Mouse (Mus musculus) hindbrain, embryonic 11.5 days (tissue): ENCODE data around the gene Cited4. TPM values are rescaled to one million over a fixed set of nuclear protein-coding genes. Genes with fewer than 3 reads are reported as not detected.
A peak's percentile ranks its signal among the peaks of the same experiment; 100 is the strongest.

Experiments
- ATAC-seq: fragments of 200-750 bp; cut with Nextera tagmentation; 2 replicates; pipeline ENCODE4 v1.8.0; 2017; ENCODE audit warnings: mild to moderate bottlenecking, moderate TSS enrichment, moderate library complexity; ENCODE audit not compliant: low FRiP score
- DNase-seq: peaks from one replicate; pipeline ENCODE4 v3.0.0-alpha.2; 2015; ENCODE audit warnings: low spot score
- H3K27ac ChIP-seq: fragments of 300-500 bp; sonication (generic); 2 replicates; pipeline ENCODE4 v1.5.1; 2014; ENCODE audit warnings: mild to moderate bottlenecking, low read depth, low read length
- H3K27me3 ChIP-seq: fragments of 300-500 bp; sonication (generic); 2 replicates; pipeline ENCODE4 v1.6.1; 2014; ENCODE audit warnings: mild to moderate bottlenecking, low read length, moderate library complexity, mixed read lengths; ENCODE audit not compliant: control insufficient read depth, insufficient read depth
- H3K36me3 ChIP-seq: fragments of 300-500 bp; sonication (generic); 2 replicates; pipeline ENCODE4 v1.6.1; 2014; ENCODE audit warnings: mild to moderate bottlenecking, low read length, moderate library complexity, mixed read lengths; ENCODE audit not compliant: control insufficient read depth, insufficient read depth
- H3K4me1 ChIP-seq: fragments of 300-500 bp; sonication (generic); replicated peaks from 2 replicates; pipeline ENCODE4 v1.6.1; 2014; ENCODE audit warnings: low read length, mixed read lengths; ENCODE audit not compliant: control insufficient read depth, insufficient read depth
- H3K4me2 ChIP-seq: fragments of 300-500 bp; sonication (generic); replicated peaks from 2 replicates; pipeline ENCODE4 v1.6.1; 2014; ENCODE audit warnings: mild to moderate bottlenecking, low read depth, low read length
- H3K4me3 ChIP-seq: fragments of 300-500 bp; sonication (generic); 2 replicates; pipeline ENCODE4 v1.5.1; 2014; ENCODE audit warnings: low read depth, low read length
- H3K9ac ChIP-seq: fragments of 300-500 bp; sonication (generic); 2 replicates; pipeline ENCODE4 v1.6.1; 2014; ENCODE audit warnings: low read depth, low read length
- H3K9me3 ChIP-seq: fragments of 300-500 bp; sonication (generic); 2 replicates; pipeline ENCODE4 v1.6.1; 2016; ENCODE audit warnings: low read length; ENCODE audit not compliant: control insufficient read depth
- WGBS: fragments of 180-500 bp; shearing (Covaris S2); extraction: QIAGEN DNeasy Blood & Tissue Kit; methylation state at CpG from one replicate; pipeline ENCODE4 v1.1.7; 2014; 5-methylcytosine and 5-hydroxymethylcytosine counted together
- polyA plus RNA-seq: library from polyadenylated mRNA; unstranded; fragments of >200 nt; fragmentation: Nextera tagmentation; extraction: Ambion mirVana; gene quantifications from 2 replicates; pipeline ENCODE4 v1.2.1, GENCODE M21; 2014

The Cited4 gene
- polyA plus RNA-seq, 1 experiment from 2014 or later, result 7.8 TPM

DNA sequence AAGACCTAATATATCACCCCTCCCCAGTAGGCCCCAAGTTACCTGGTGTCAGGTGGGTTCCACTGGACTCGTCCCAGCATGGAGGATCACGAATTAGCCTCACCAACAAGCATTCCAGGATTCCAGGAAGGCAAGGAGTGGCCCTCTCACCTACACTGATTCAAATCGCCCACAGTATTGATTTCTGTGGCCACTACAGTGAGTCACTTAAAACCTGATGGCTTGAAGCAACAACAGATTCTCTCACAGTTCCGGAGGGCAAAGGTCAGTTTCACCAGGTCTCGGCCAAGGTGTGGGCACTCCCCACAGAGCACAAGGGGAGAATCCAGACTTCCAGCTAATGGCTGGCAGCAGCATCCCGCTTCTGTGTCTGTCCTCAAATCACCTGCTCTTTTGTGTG is 22.9 kb downstream of the Cited4 start:
- ATAC-seq, result no peak
- Histone ChIP-seq H3K36me3 (no peaks in the 10 kb centered on the region), H3K27me3 (no peaks in the 10 kb centered on the region), H3K4me1 (no peaks in the 10 kb centered on the region), H3K9ac (no peak overlapping the region), H3K9me3 (no peaks in the 10 kb centered on the region), H3K4me2 (no peak overlapping the region), H3K27ac (no peak overlapping the region), H3K4me3 (no peak overlapping the region)
- WGBS, result 70% methylated on average over 6 of the region's 6 CpGs
- no peak for DNase-seq

- Histone ChIP-seq H3K9ac (no peak overlapping the region), H3K27ac (no peak overlapping the region), H3K4me2 (no peak overlapping the region), H3K27me3 (peaks cover 6% of the 10 kb centered on the region), H3K9me3 (no peaks in the 10 kb centered on the region), H3K4me3 (no peak overlapping the region), H3K4me1 (no peaks in the 10 kb centered on the region), H3K36me3 (no peaks in the 10 kb centered on the region)
- ATAC-seq, result no peak
- DNase-seq, result peak; percentile 77
- 35% methylated on average over 10 of the region's 10 CpGs for WGBS
Observed at GRCm38 (mm10) chr4:120692717-120693116, 26.3 kb downstream of the Cited4 start.

DNA sequence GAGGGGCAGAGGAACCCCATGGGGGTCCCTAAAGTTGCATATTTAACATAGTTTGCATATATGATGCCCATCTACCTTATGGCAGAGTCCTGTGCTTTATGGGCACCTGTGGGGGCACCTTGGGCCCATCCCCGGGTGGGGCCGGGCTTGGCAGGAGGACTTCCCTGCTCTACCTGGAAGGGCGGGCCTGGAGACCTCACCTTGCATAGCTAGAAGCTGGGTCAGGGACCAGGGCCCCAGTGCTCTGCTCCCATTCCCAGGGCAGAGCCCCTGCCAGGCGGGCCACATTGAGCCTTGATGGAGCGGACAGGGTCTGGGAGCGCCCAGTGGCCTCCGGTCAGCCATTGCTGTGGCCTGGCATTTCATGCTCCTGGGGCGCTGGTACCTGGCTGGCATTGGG is 31.0 kb downstream of the Cited4 start:
- peaks cover 9% of the 10 kb centered on the region for H3K27me3 ChIP-seq
- no peak overlapping the region for H3K4me3 ChIP-seq
- DNase-seq (no peak), ATAC-seq (peak; percentile 27; the same call in 1 of the 2 replicates)
- no peak overlapping the region for H3K9ac ChIP-seq
- no peaks in the 10 kb centered on the region for H3K4me1 ChIP-seq
- 91% methylated on average over 8 of the region's 8 CpGs for WGBS
- no peak overlapping the region for H3K27ac ChIP-seq
- no peaks in the 10 kb centered on the region for H3K36me3 ChIP-seq
- no peak overlapping the region for H3K4me2 ChIP-seq
- no peaks in the 10 kb centered on the region for H3K9me3 ChIP-seq

GRCm38 (mm10) chr4:120697799-120698484 is 31.6 kb downstream of the Cited4 start:
- 0 out of 2 replicates have a peak, but pooled peaks have one; percentile 35 for ATAC-seq

DNA sequence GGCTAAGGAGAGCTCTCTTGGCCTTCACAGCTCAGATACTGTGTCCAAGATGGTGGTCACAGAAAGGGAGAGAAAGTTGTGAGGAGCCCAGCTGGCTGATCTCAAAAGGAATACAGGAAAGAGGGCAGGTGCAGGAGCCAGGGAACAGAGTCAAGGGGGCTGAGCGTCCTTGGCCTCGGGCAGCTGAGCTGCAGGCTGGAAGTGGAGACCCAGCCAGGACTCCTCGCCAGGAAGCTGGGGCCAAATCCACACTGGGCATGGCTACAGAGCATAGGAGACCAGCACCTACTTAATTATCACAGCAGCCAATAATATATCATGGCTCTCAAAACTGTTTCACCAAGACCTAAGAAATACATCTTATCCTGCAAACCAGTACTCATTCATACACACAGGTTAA is 34.8 kb downstream of the Cited4 start:
- H3K9ac ChIP-seq, result no peak overlapping the region
- no peak for ATAC-seq
- peaks cover 9% of the 10 kb centered on the region for H3K27me3 ChIP-seq
- 87% methylated on average over 3 of the region's 3 CpGs for WGBS
- no peak overlapping the region for H3K27ac ChIP-seq
- no peaks in the 10 kb centered on the region for H3K36me3 ChIP-seq
- no peaks in the 10 kb centered on the region for H3K9me3 ChIP-seq
- no peak overlapping the region for H3K4me3 ChIP-seq
- H3K4me1 ChIP-seq, result no peaks in the 10 kb centered on the region
- DNase-seq, result no peak
- H3K4me2 ChIP-seq, result no peak overlapping the region

More at GRCm38 (mm10) chr4:120697799-120698484, 31.6 kb downstream of the Cited4 start:
- no peaks in the 10 kb centered on the region for H3K4me1 ChIP-seq
- 18% methylated on average over 35 of the region's 35 CpGs for WGBS
- H3K36me3 ChIP-seq, result no peaks in the 10 kb centered on the region
- H3K9me3 ChIP-seq, result no peaks in the 10 kb centered on the region
- no peak overlapping the region for H3K27ac ChIP-seq
- H3K27me3 ChIP-seq, result peaks cover 9% of the 10 kb centered on the region
- no peak overlapping the region for H3K4me3 ChIP-seq
- no peak overlapping the region; the same call in 1 of the 2 replicates for H3K4me2 ChIP-seq
- no peak overlapping the region for H3K9ac ChIP-seq
- no peak for DNase-seq

- ATAC-seq (no peak), DNase-seq (no peak)
- WGBS, result 95% methylated on average over 8 of the region's 8 CpGs
- H3K4me2 ChIP-seq, result no peak overlapping the region
- H3K36me3 ChIP-seq, result no peaks in the 10 kb centered on the region
- H3K9me3 ChIP-seq, result no peaks in the 10 kb centered on the region
- peaks cover 9% of the 10 kb centered on the region for H3K27me3 ChIP-seq
- H3K27ac ChIP-seq, result no peak overlapping the region
- H3K9ac ChIP-seq, result no peak overlapping the region
- H3K4me1 ChIP-seq, result no peaks in the 10 kb centered on the region
- no peak overlapping the region for H3K4me3 ChIP-seq
Observed at GRCm38 (mm10) chr4:120702056-120702455, 35.7 kb downstream of the Cited4 start.

- Histone ChIP-seq H3K27me3 (peaks cover 6% of the 10 kb centered on the region), H3K4me3 (no peak overlapping the region), H3K36me3 (no peaks in the 10 kb centered on the region), H3K4me1 (no peaks in the 10 kb centered on the region), H3K9ac (no peak overlapping the region), H3K9me3 (no peaks in the 10 kb centered on the region), H3K27ac (no peak overlapping the region), H3K4me2 (no peak overlapping the region)
- ATAC-seq, result no peak
- 91% methylated on average over 2 of the region's 2 CpGs for WGBS
- DNase-seq, result no peak
Observed at GRCm38 (mm10) chr4:120702511-120702910, 36.1 kb downstream of the Cited4 start.

DNA sequence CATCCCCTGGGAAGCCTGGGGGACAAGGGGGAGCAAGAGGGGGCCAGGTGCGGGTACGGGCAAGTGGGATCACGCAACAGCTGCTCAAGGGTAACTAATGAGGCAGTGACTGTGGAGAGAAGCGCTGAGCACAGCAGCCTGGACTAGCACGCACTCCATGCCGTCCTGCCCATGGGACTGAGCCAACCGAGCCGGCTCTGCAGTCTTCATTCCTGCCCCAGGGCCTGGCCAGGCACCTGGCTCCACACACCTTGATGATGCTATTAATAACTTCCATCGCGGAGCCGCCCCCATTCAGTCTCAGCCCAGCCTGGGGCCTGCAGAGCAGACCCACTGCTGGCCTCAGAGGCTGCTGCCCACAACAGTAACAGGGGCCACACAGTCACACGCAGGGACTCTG is 45.9 kb downstream of the Cited4 start:
- Histone ChIP-seq H3K4me2 (no peak overlapping the region), H3K4me3 (no peak overlapping the region), H3K27ac (no peak overlapping the region), H3K36me3 (no peaks in the 10 kb centered on the region), H3K9ac (no peak overlapping the region), H3K9me3 (no peaks in the 10 kb centered on the region), H3K4me1 (peaks cover 3% of the 10 kb centered on the region; the same call in 1 of the 2 replicates), H3K27me3 (peaks cover 9% of the 10 kb centered on the region; the same call in 1 of the 2 replicates)
- no peak for ATAC-seq
- WGBS, result 78% methylated on average over 12 of the region's 12 CpGs
- no peak for DNase-seq

- Histone ChIP-seq H3K4me2 (no peak overlapping the region), H3K4me1 (peaks cover 3% of the 10 kb centered on the region; the same call in 1 of the 2 replicates), H3K27me3 (peaks cover 10% of the 10 kb centered on the region; the same call in 1 of the 2 replicates), H3K9me3 (no peaks in the 10 kb centered on the region), H3K4me3 (no peak overlapping the region), H3K27ac (no peak overlapping the region), H3K36me3 (no peaks in the 10 kb centered on the region), H3K9ac (no peak overlapping the region)
- no peak for ATAC-seq
- 93% methylated on average over 6 of the region's 6 CpGs for whole genome bisulfite sequencing
- no peak for DNase-seq
Observed at GRCm38 (mm10) chr4:120713021-120713420, 46.6 kb downstream of the Cited4 start.
